Mouse (Mus musculus): ENCODE data around the gene Fbxw8. TPM values are rescaled to one million over a fixed set of nuclear protein-coding genes. Genes with fewer than 3 reads are reported as not detected.

Fbxw8 gene
- polyA plus RNA-seq, 1 experiment from 2014 or later: 25.6 TPM

- Histone ChIP-seq H3K4me1 (replicated peaks) (peaks cover 36% of the 10 kb centered on the region), H3K27me3 (no peaks in the 10 kb centered on the region), H3K9ac (replicated peaks) (no peak overlapping the region), H3K36me3 (peaks cover 40% of the 10 kb centered on the region), H3K4me3 (replicated peaks) (no peak overlapping the region), H3K4me2 (replicated peaks) (no peak overlapping the region), H3K27ac (peak overlapping the region; percentile 61; the same call in 1 of the 2 replicates), H3K9me3 (no peaks in the 10 kb centered on the region)
- no peak for ATAC-seq
- WGBS: 52% methylated on average over 10 of the region's 10 CpGs
These were observed 32.2 kb downstream of the Fbxw8 start for GRCm38 (mm10) chr5:118123096-118123495.

- H3K4me2 ChIP-seq (replicated peaks): no peak overlapping the region
- H3K4me1 ChIP-seq (replicated peaks): peaks cover 42% of the 10 kb centered on the region
- 94% methylated on average over 4 of the region's 4 CpGs for WGBS
- H3K27ac ChIP-seq: no peak overlapping the region
- no peak overlapping the region for H3K4me3 ChIP-seq (replicated peaks)
- no peak overlapping the region for H3K9ac ChIP-seq (replicated peaks)
- ATAC-seq: no peak
- no peaks in the 10 kb centered on the region for H3K9me3 ChIP-seq
- peaks cover 28% of the 10 kb centered on the region for H3K36me3 ChIP-seq
- H3K27me3 ChIP-seq: no peaks in the 10 kb centered on the region
These were observed 33.3 kb downstream of the Fbxw8 start for GRCm38 (mm10) chr5:118121928-118122327.

- H3K36me3 ChIP-seq: peaks cover 16% of the 10 kb centered on the region
- H3K9ac ChIP-seq (replicated peaks): no peak overlapping the region
- no peak overlapping the region for H3K4me2 ChIP-seq (replicated peaks)
- ATAC-seq: no peak
- WGBS: 26% methylated on average over 2 of the region's 2 CpGs
- no peak overlapping the region for H3K27ac ChIP-seq
- no peak overlapping the region for H3K4me3 ChIP-seq (replicated peaks)
- no peaks in the 10 kb centered on the region for H3K9me3 ChIP-seq
- H3K4me1 ChIP-seq (replicated peaks): peaks cover 54% of the 10 kb centered on the region
- no peaks in the 10 kb centered on the region for H3K27me3 ChIP-seq
These were observed 34.6 kb downstream of the Fbxw8 start for GRCm38 (mm10) chr5:118120670-118121069.

GRCm38 (mm10) chr5:118118922-118119321, 36.3 kb downstream of the Fbxw8 start:
- Histone ChIP-seq H3K9me3 (no peaks in the 10 kb centered on the region), H3K4me1 (replicated peaks) (peaks cover 58% of the 10 kb centered on the region), H3K27me3 (no peaks in the 10 kb centered on the region), H3K4me2 (replicated peaks) (no peak overlapping the region), H3K4me3 (replicated peaks) (no peak overlapping the region), H3K9ac (replicated peaks) (no peak overlapping the region), H3K27ac (peak overlapping the region; percentile 75), H3K36me3 (peaks cover 2% of the 10 kb centered on the region; the same call in 1 of the 2 replicates)
- ATAC-seq: no peak
- 71% methylated on average over 5 of the region's 5 CpGs for WGBS

GRCm38 (mm10) chr5:118118351-118118750, 36.9 kb downstream of the Fbxw8 start:
- Histone ChIP-seq H3K27me3 (no peaks in the 10 kb centered on the region), H3K4me3 (replicated peaks) (no peak overlapping the region), H3K4me2 (replicated peaks) (no peak overlapping the region), H3K9ac (replicated peaks) (no peak overlapping the region), H3K27ac (peak overlapping the region; percentile 75), H3K9me3 (no peaks in the 10 kb centered on the region), H3K4me1 (replicated peaks) (peaks cover 56% of the 10 kb centered on the region), H3K36me3 (peaks cover 2% of the 10 kb centered on the region; the same call in 1 of the 2 replicates)
- no peak for ATAC-seq
- WGBS: 81% methylated on average over 3 of the region's 3 CpGs

GRCm38 (mm10) chr5:118113617-118114016, 41.6 kb downstream of the Fbxw8 start:
- Histone ChIP-seq H3K27me3 (no peaks in the 10 kb centered on the region), H3K9me3 (no peaks in the 10 kb centered on the region), H3K9ac (replicated peaks) (no peak overlapping the region), H3K27ac (no peak overlapping the region), H3K36me3 (peaks cover 40% of the 10 kb centered on the region), H3K4me1 (replicated peaks) (peaks cover 33% of the 10 kb centered on the region), H3K4me3 (replicated peaks) (no peak overlapping the region), H3K4me2 (replicated peaks) (no peak overlapping the region)
- no peak for ATAC-seq
- WGBS: 73% methylated on average over 13 of the region's 13 CpGs

GRCm38 (mm10) chr5:118113043-118113442, 42.2 kb downstream of the Fbxw8 start:
- WGBS: 95% methylated on average over 7 of the region's 7 CpGs
- H3K27ac ChIP-seq: no peak overlapping the region

GRCm38 (mm10) chr5:118108794-118109440, 46.3 kb downstream of the Fbxw8 start:
- Histone ChIP-seq H3K4me3 (replicated peaks) (no peak overlapping the region), H3K4me1 (replicated peaks) (peaks cover 23% of the 10 kb centered on the region), H3K4me2 (replicated peaks) (no peak overlapping the region), H3K9ac (replicated peaks) (no peak overlapping the region), H3K36me3 (peaks cover 57% of the 10 kb centered on the region), H3K27me3 (no peaks in the 10 kb centered on the region), H3K9me3 (no peaks in the 10 kb centered on the region), H3K27ac (peak overlapping the region; percentile 46)
- ATAC-seq: no peak
- WGBS: 86% methylated on average over 7 of the region's 7 CpGs

More at GRCm38 (mm10) chr5:118113043-118113442, 42.2 kb downstream of the Fbxw8 start:
- H3K4me2 ChIP-seq (replicated peaks): no peak overlapping the region
- H3K27me3 ChIP-seq: no peaks in the 10 kb centered on the region
- peaks cover 42% of the 10 kb centered on the region for H3K36me3 ChIP-seq
- peaks cover 35% of the 10 kb centered on the region for H3K4me1 ChIP-seq (replicated peaks)
- no peak overlapping the region for H3K9ac ChIP-seq (replicated peaks)
- H3K9me3 ChIP-seq: no peaks in the 10 kb centered on the region
- ATAC-seq: no peak
- no peak overlapping the region for H3K4me3 ChIP-seq (replicated peaks)

GRCm38 (mm10) chr5:118108124-118108793, 47.0 kb downstream of the Fbxw8 start:
- 0 out of 2 replicates have a peak overlapping the region, but pooled peaks have one; percentile 33 for H3K9ac ChIP-seq (replicated peaks)

GRCm38 (mm10) chr5:118106667-118107066, 48.6 kb downstream of the Fbxw8 start:
- ATAC-seq: no peak
- Histone ChIP-seq H3K4me1 (replicated peaks) (peaks cover 21% of the 10 kb centered on the region), H3K9ac (replicated peaks) (no peak overlapping the region), H3K27ac (no peak overlapping the region), H3K4me2 (replicated peaks) (no peak overlapping the region), H3K9me3 (no peaks in the 10 kb centered on the region), H3K36me3 (peaks cover 47% of the 10 kb centered on the region), H3K27me3 (no peaks in the 10 kb centered on the region), H3K4me3 (replicated peaks) (no peak overlapping the region)
- 93% methylated on average over 10 of the region's 10 CpGs for WGBS

More at GRCm38 (mm10) chr5:118108124-118108793, 47.0 kb downstream of the Fbxw8 start:
- peak overlapping the region; percentile 46 for H3K27ac ChIP-seq
- no peak overlapping the region for H3K4me3 ChIP-seq (replicated peaks)
- no peak overlapping the region for H3K4me2 ChIP-seq (replicated peaks)
- peak; percentile 76 for ATAC-seq
- H3K9me3 ChIP-seq: no peaks in the 10 kb centered on the region
- 59% methylated on average over 17 of the region's 17 CpGs for whole genome bisulfite sequencing
- H3K36me3 ChIP-seq: peaks cover 57% of the 10 kb centered on the region
- peaks cover 21% of the 10 kb centered on the region for H3K4me1 ChIP-seq (replicated peaks)
- H3K27me3 ChIP-seq: no peaks in the 10 kb centered on the region

- no peak for ATAC-seq
- Histone ChIP-seq H3K36me3 (peaks cover 36% of the 10 kb centered on the region; the same call in 1 of the 2 replicates), H3K9me3 (no peaks in the 10 kb centered on the region), H3K27ac (no peak overlapping the region), H3K27me3 (no peaks in the 10 kb centered on the region), H3K4me2 (replicated peaks) (no peak overlapping the region), H3K9ac (replicated peaks) (no peak overlapping the region), H3K4me1 (replicated peaks) (peaks cover 25% of the 10 kb centered on the region), H3K4me3 (replicated peaks) (no peak overlapping the region)
- 90% methylated on average over 8 of the region's 8 CpGs for WGBS
These were observed 49.7 kb downstream of the Fbxw8 start for GRCm38 (mm10) chr5:118105536-118105935.

- Histone ChIP-seq H3K36me3 (peaks cover 18% of the 10 kb centered on the region), H3K27me3 (no peaks in the 10 kb centered on the region), H3K27ac (peak overlapping the region; percentile 51), H3K9me3 (no peaks in the 10 kb centered on the region), H3K4me1 (replicated peaks) (peaks cover 19% of the 10 kb centered on the region), H3K4me2 (replicated peaks) (no peak overlapping the region), H3K4me3 (replicated peaks) (no peak overlapping the region), H3K9ac (replicated peaks) (no peak overlapping the region)
- no peak for ATAC-seq
- WGBS: 84% methylated on average over 8 of the region's 8 CpGs
These were observed 55.3 kb downstream of the Fbxw8 start for GRCm38 (mm10) chr5:118099870-118100478.
